Mouse (Mus musculus): ENCODE data around the gene Rab3c. TPM values are rescaled to one million over a fixed set of nuclear protein-coding genes. Genes with fewer than 3 reads are reported as not detected.

Gene Rab3c
- polyA plus RNA-seq, 1 experiment = 0.41 TPM

GRCm38 (mm10) chr13:110094998-110095397, 185.8 kb downstream of the Rab3c start:
- Histone ChIP-seq H3K27me3 (ENCODE audit: control insufficient read depth, insufficient read depth, low read length) (no peaks in the 10 kb centered on the region), H3K27ac (ENCODE audit: insufficient read depth, low read depth, low read length) (no peak overlapping the region), H3K4me1 (ENCODE audit: control insufficient read depth, insufficient read depth, insufficient read length, low read length) (no peaks in the 10 kb centered on the region), H3K4me3 (ENCODE audit: low read depth, low read length) (no peak overlapping the region), H3K36me3 (ENCODE audit: control insufficient read depth, insufficient read depth, low read length) (no peaks in the 10 kb centered on the region)
- TF ChIP-seq POLR2A (IDR thresholded peaks at IDR 0.05; ENCODE audit: low read depth, low read length) (no peak), CTCF (IDR thresholded peaks at IDR 0.05; ENCODE audit: extremely low read depth, insufficient read length, insufficient replicate concordance, low read depth, low read length) (no peak)
- 80% methylated on average over 6 of the region's 6 CpGs for whole genome bisulfite sequencing

- no peak for TF ChIP-seq CTCF (IDR thresholded peaks at IDR 0.05; ENCODE audit: extremely low read depth, insufficient read length, insufficient replicate concordance, low read depth, low read length)
- no peak for TF ChIP-seq POLR2A (IDR thresholded peaks at IDR 0.05; ENCODE audit: low read depth, low read length)
- H3K4me1 ChIP-seq (ENCODE audit: control insufficient read depth, insufficient read depth, insufficient read length, low read length) = no peaks in the 10 kb centered on the region
- WGBS = 56% methylated on average over 17 of the region's 17 CpGs
- no peak overlapping the region for H3K4me3 ChIP-seq (ENCODE audit: low read depth, low read length)
- no peaks in the 10 kb centered on the region for H3K36me3 ChIP-seq (ENCODE audit: control insufficient read depth, insufficient read depth, low read length)
- no peaks in the 10 kb centered on the region for H3K27me3 ChIP-seq (ENCODE audit: control insufficient read depth, insufficient read depth, low read length)
- H3K27ac ChIP-seq (ENCODE audit: insufficient read depth, low read depth, low read length) = no peak overlapping the region
Observed at GRCm38 (mm10) chr13:110093720-110094685, 186.8 kb downstream of the Rab3c start.

- Histone ChIP-seq H3K27me3 (ENCODE audit: control insufficient read depth, insufficient read depth, low read length) (no peaks in the 10 kb centered on the region), H3K27ac (ENCODE audit: insufficient read depth, low read depth, low read length) (no peak overlapping the region), H3K36me3 (ENCODE audit: control insufficient read depth, insufficient read depth, low read length) (no peaks in the 10 kb centered on the region), H3K4me1 (ENCODE audit: control insufficient read depth, insufficient read depth, insufficient read length, low read length) (no peaks in the 10 kb centered on the region), H3K4me3 (ENCODE audit: low read depth, low read length) (no peak overlapping the region)
- no peak for TF ChIP-seq CTCF (IDR thresholded peaks at IDR 0.05; ENCODE audit: extremely low read depth, insufficient read length, insufficient replicate concordance, low read depth, low read length)
- no peak for TF ChIP-seq POLR2A (IDR thresholded peaks at IDR 0.05; ENCODE audit: low read depth, low read length)
- 88% methylated on average over 8 of the region's 8 CpGs for WGBS
Observed at GRCm38 (mm10) chr13:110083961-110084360, 196.8 kb downstream of the Rab3c start.

GRCm38 (mm10) chr13:110081174-110081573, 199.6 kb downstream of the Rab3c start:
- no peaks in the 10 kb centered on the region for H3K4me1 ChIP-seq (ENCODE audit: control insufficient read depth, insufficient read depth, insufficient read length, low read length)
- TF ChIP-seq CTCF (IDR thresholded peaks at IDR 0.05; ENCODE audit: extremely low read depth, insufficient read length, insufficient replicate concordance, low read depth, low read length) (no peak), POLR2A (IDR thresholded peaks at IDR 0.05; ENCODE audit: low read depth, low read length) (no peak)
- no peak overlapping the region for H3K27ac ChIP-seq (ENCODE audit: insufficient read depth, low read depth, low read length)
- H3K27me3 ChIP-seq (ENCODE audit: control insufficient read depth, insufficient read depth, low read length) = no peaks in the 10 kb centered on the region
- no peaks in the 10 kb centered on the region for H3K36me3 ChIP-seq (ENCODE audit: control insufficient read depth, insufficient read depth, low read length)
- no peak overlapping the region for H3K4me3 ChIP-seq (ENCODE audit: low read depth, low read length)

- no peaks in the 10 kb centered on the region for H3K27me3 ChIP-seq (ENCODE audit: control insufficient read depth, insufficient read depth, low read length)
- 91% methylated on average over 9 of the region's 9 CpGs for WGBS
- TF ChIP-seq POLR2A (IDR thresholded peaks at IDR 0.05; ENCODE audit: low read depth, low read length) (no peak), CTCF (IDR thresholded peaks at IDR 0.05; ENCODE audit: extremely low read depth, insufficient read length, insufficient replicate concordance, low read depth, low read length) (no peak)
- no peaks in the 10 kb centered on the region for H3K4me1 ChIP-seq (ENCODE audit: control insufficient read depth, insufficient read depth, insufficient read length, low read length)
- no peak overlapping the region for H3K27ac ChIP-seq (ENCODE audit: insufficient read depth, low read depth, low read length)
- H3K4me3 ChIP-seq (ENCODE audit: low read depth, low read length) = no peak overlapping the region
- H3K36me3 ChIP-seq (ENCODE audit: control insufficient read depth, insufficient read depth, low read length) = no peaks in the 10 kb centered on the region
Observed at GRCm38 (mm10) chr13:110075587-110075986, 205.2 kb downstream of the Rab3c start.

- no peaks in the 10 kb centered on the region for H3K4me1 ChIP-seq (ENCODE audit: control insufficient read depth, insufficient read depth, insufficient read length, low read length)
- no peak overlapping the region for H3K27ac ChIP-seq (ENCODE audit: insufficient read depth, low read depth, low read length)
- no peak overlapping the region for H3K4me3 ChIP-seq (ENCODE audit: low read depth, low read length)
- H3K27me3 ChIP-seq (ENCODE audit: control insufficient read depth, insufficient read depth, low read length) = no peaks in the 10 kb centered on the region
- WGBS = 58% methylated on average over 2 of the region's 2 CpGs
- H3K36me3 ChIP-seq (ENCODE audit: control insufficient read depth, insufficient read depth, low read length) = no peaks in the 10 kb centered on the region
- TF ChIP-seq CTCF (IDR thresholded peaks at IDR 0.05; ENCODE audit: extremely low read depth, insufficient read length, insufficient replicate concordance, low read depth, low read length) (no peak), POLR2A (IDR thresholded peaks at IDR 0.05; ENCODE audit: low read depth, low read length) (no peak)
Observed at GRCm38 (mm10) chr13:110074180-110074579, 206.6 kb downstream of the Rab3c start.

GRCm38 (mm10) chr13:110067149-110067548, 213.6 kb downstream of the Rab3c start:
- Histone ChIP-seq H3K27ac (ENCODE audit: insufficient read depth, low read depth, low read length) (no peak overlapping the region), H3K4me3 (ENCODE audit: low read depth, low read length) (no peak overlapping the region), H3K27me3 (ENCODE audit: control insufficient read depth, insufficient read depth, low read length) (no peaks in the 10 kb centered on the region), H3K36me3 (ENCODE audit: control insufficient read depth, insufficient read depth, low read length) (no peaks in the 10 kb centered on the region), H3K4me1 (ENCODE audit: control insufficient read depth, insufficient read depth, insufficient read length, low read length) (no peaks in the 10 kb centered on the region)
- 65% methylated on average over 3 of the region's 3 CpGs for WGBS
- no peak for TF ChIP-seq POLR2A (IDR thresholded peaks at IDR 0.05; ENCODE audit: low read depth, low read length)
- no peak for TF ChIP-seq CTCF (IDR thresholded peaks at IDR 0.05; ENCODE audit: extremely low read depth, insufficient read length, insufficient replicate concordance, low read depth, low read length)
